Mouse (Mus musculus) embryonic fibroblast, embryonic 13.5 days (primary cell): Measurements from ENCODE around the gene Gli1.

Experiments
- CTCF ChIP-seq: IDR thresholded peaks from 2 replicates; pipeline ENCODE4 v1.5.1; 2011; ENCODE audit warnings: mild to moderate bottlenecking, control low read depth, low read length, moderate library complexity, borderline replicate concordance; ENCODE audit not compliant: insufficient read depth
- POLR2A ChIP-seq: IDR thresholded peaks from 2 replicates; pipeline ENCODE4 v1.6.1; 2011; ENCODE audit warnings: low read depth, mild to moderate bottlenecking, control low read depth, low read length, moderate library complexity

DNA sequence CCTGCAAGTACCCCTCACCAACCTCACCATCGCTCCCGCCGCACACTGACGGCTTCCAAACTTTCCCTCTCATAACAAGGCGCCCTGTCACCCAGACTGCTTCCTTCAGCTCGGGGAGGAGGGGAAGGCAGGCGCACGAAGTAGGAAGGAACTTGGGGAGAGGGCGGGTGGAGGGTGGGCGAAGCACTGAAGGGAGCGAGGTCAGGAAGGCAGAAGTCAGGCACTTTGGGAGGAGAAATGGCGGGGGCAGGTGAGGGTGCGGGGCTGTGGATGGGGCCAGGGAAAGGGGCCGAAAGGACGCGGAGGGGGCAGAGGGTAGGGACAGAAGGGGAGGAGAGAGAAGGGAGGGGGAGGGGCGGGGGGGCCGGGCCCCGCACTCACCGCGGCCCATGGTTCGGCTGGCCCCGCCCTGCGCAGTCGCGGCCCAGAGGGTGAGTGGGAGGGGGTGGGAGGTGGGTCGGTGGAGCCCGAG lies 53.4 kb downstream of the Gli1 start:
- TF ChIP-seq POLR2A (peak; percentile 60; the same call in 1 of the 2 replicates), CTCF (no peak)
